Mouse (Mus musculus) adrenal gland, postnatal 14 days (tissue): ENCODE data around the gene Nrm. TPM values are rescaled to one million over a fixed set of nuclear protein-coding genes. Genes with fewer than 3 reads are reported as not detected.
"Not testable (repeated sequence)": the region's sequence is repeated elsewhere in the genome, so short reads cannot be mapped to it uniquely, and the experiment has no call there.

Experiments used
- DNase-seq: peaks from one replicate; pipeline ENCODE4 v3.0.0; 2021; ENCODE audit warnings: mixed read lengths
- total RNA-seq: library from RNA; stranded (reverse); gene quantifications from 2 replicates; pipeline ENCODE4 v1.2.3, GENCODE M21; 2021

Nrm gene
- total RNA-seq, 1 experiment from 2014 or later: 10.6 TPM

- peak; percentile 18 for DNase-seq
These were observed 26.3 kb upstream of the Nrm start for GRCm38 (mm10) chr17:35834696-35835422.

- DNase-seq: no peak
These were observed 25.5 kb upstream of the Nrm start for GRCm38 (mm10) chr17:35835424-35836140.

GRCm38 (mm10) chr17:35836178-35836965 lies 24.7 kb upstream of the Nrm start:
- DNase-seq: peak; percentile 88

GRCm38 (mm10) chr17:35836991-35837422 lies 24.1 kb upstream of the Nrm start:
- peak; percentile 90 for DNase-seq

GRCm38 (mm10) chr17:35837487-35837886 lies 23.6 kb upstream of the Nrm start:
- peak; percentile 66 for DNase-seq

- peak; percentile 97 for DNase-seq
These were observed 23.0 kb upstream of the Nrm start, which contains the start of gene Tubb5 for GRCm38 (mm10) chr17:35838122-35838544. TSS of gene Tubb5 (minus strand) at chr17:35838306.

- no peak for DNase-seq
These were observed 22.5 kb upstream of the Nrm start for GRCm38 (mm10) chr17:35838570-35838969.

GRCm38 (mm10) chr17:35839002-35839401 lies 22.1 kb upstream of the Nrm start:
- not testable (repeated sequence) for DNase-seq

GRCm38 (mm10) chr17:35840561-35840960 lies 20.6 kb upstream of the Nrm start:
- DNase-seq: no peak

GRCm38 (mm10) chr17:35841076-35841950 lies 19.8 kb upstream of the Nrm start, which contains the start of gene Mdc1:
TSS of gene Mdc1 (plus strand) at chr17:35841515.
- DNase-seq: peak; percentile 99

GRCm38 (mm10) chr17:35842006-35842405 lies 19.1 kb upstream of the Nrm start:
- no peak for DNase-seq

- no peak for DNase-seq
These were observed 17.6 kb upstream of the Nrm start for GRCm38 (mm10) chr17:35843514-35843913.

GRCm38 (mm10) chr17:35848112-35848511 lies 13.0 kb upstream of the Nrm start:
- peak; percentile 38 for DNase-seq

GRCm38 (mm10) chr17:35850974-35851373 lies 10.1 kb upstream of the Nrm start:
- DNase-seq: no peak

- no peak for DNase-seq
These were observed 1.7 kb upstream of the Nrm start for GRCm38 (mm10) chr17:35859371-35859770.

- no peak for DNase-seq
These were observed 1.3 kb upstream of the Nrm start for GRCm38 (mm10) chr17:35859835-35860234.

GRCm38 (mm10) chr17:35860831-35861197 lies 304 bp upstream of the Nrm start:
- DNase-seq: no peak

- no peak for DNase-seq
These were observed 3.8 kb downstream of the Nrm start for GRCm38 (mm10) chr17:35864832-35865353.

GRCm38 (mm10) chr17:35865481-35866280 lies 4.6 kb downstream of the Nrm start, which contains the start of gene Ppp1r18:
TSS of gene Ppp1r18 (plus strand) at chr17:35865593.
- DNase-seq: peak; percentile 82

GRCm38 (mm10) chr17:35866281-35866831 lies 5.2 kb downstream of the Nrm start:
- peak; percentile 78 for DNase-seq
